Mouse (Mus musculus) limb, embryonic 10.5 days (tissue): ENCODE data around the gene Stum. TPM values are rescaled to one million over a fixed set of nuclear protein-coding genes. Genes with fewer than 3 reads are reported as not detected.

ENCODE experiments used
- DNase-seq: peaks from one replicate; pipeline ENCODE4 v3.0.0-alpha.2; 2017; ENCODE audit warnings: low spot score
- H3K27ac ChIP-seq: fragments of 300-500 bp; sonication (generic); 2 replicates; pipeline ENCODE4 v1.5.1; 2016; ENCODE audit warnings: mild to moderate bottlenecking
- H3K27me3 ChIP-seq: fragments of 300-500 bp; sonication (generic); 2 replicates; pipeline ENCODE4 v1.6.1; 2016; ENCODE audit warnings: low read depth, mild to moderate bottlenecking; ENCODE audit not compliant: poor library complexity, severe bottlenecking
- H3K36me3 ChIP-seq: fragments of 300-500 bp; sonication (generic); 2 replicates; pipeline ENCODE4 v1.6.1; 2016; ENCODE audit warnings: mild to moderate bottlenecking, moderate library complexity
- H3K4me1 ChIP-seq: fragments of 300-500 bp; sonication (generic); 2 replicates; pipeline ENCODE4 v1.6.1; 2016
- H3K4me3 ChIP-seq: fragments of 300-500 bp; sonication (generic); 2 replicates; pipeline ENCODE4 v1.5.1; 2016; ENCODE audit warnings: mild to moderate bottlenecking, moderate library complexity
- H3K9me3 ChIP-seq: fragments of 300-500 bp; sonication (generic); replicated peaks from 2 replicates; pipeline ENCODE4 v1.6.1; 2016; ENCODE audit warnings: mild to moderate bottlenecking
- WGBS: fragments of 180-500 bp; shearing (Covaris S2); methylation state at CpG from one replicate; pipeline ENCODE4 v1.1.7; 2016; 5-methylcytosine and 5-hydroxymethylcytosine counted together
- polyA plus RNA-seq: library from polyadenylated mRNA; unstranded; fragments of >200 nt; fragmentation: Nextera tagmentation; extraction: Ambion mirVana; gene quantifications from 2 replicates; pipeline ENCODE4 v1.2.1, GENCODE M21; 2016

Stum gene
- polyA plus RNA-seq, 1 experiment from 2014 or later = 0.60 TPM

- peaks cover 63% of the 10 kb centered on the region for H3K27me3 ChIP-seq
- peak; percentile 37 for DNase-seq
- H3K9me3 ChIP-seq = no peaks in the 10 kb centered on the region
- H3K27ac ChIP-seq = peak overlapping the region; percentile 37; the same call in 1 of the 2 replicates
- H3K4me1 ChIP-seq = peaks cover 33% of the 10 kb centered on the region
- 4% methylated on average over 39 of the region's 39 CpGs for WGBS
- H3K36me3 ChIP-seq = no peaks in the 10 kb centered on the region
- peak overlapping the region; percentile 58 for H3K4me3 ChIP-seq
These were observed 385 bp downstream of the Stum start for GRCm38 (mm10) chr1:180482840-180483398.

GRCm38 (mm10) chr1:180481956-180482355 is 1.3 kb downstream of the Stum start:
- DNase-seq = peak; percentile 39
- Histone ChIP-seq H3K4me3 (0 out of 2 replicates have a peak overlapping the region, but pooled peaks have one; percentile 58), H3K9me3 (no peaks in the 10 kb centered on the region), H3K4me1 (peaks cover 33% of the 10 kb centered on the region), H3K27ac (no peak overlapping the region), H3K36me3 (no peaks in the 10 kb centered on the region), H3K27me3 (peaks cover 63% of the 10 kb centered on the region)
- WGBS = 18% methylated on average over 10 of the region's 10 CpGs

GRCm38 (mm10) chr1:180481331-180481730 is 2.0 kb downstream of the Stum start:
- Histone ChIP-seq H3K36me3 (no peaks in the 10 kb centered on the region), H3K27me3 (peaks cover 59% of the 10 kb centered on the region), H3K9me3 (no peaks in the 10 kb centered on the region), H3K4me3 (no peak overlapping the region), H3K4me1 (peaks cover 33% of the 10 kb centered on the region), H3K27ac (no peak overlapping the region)
- DNase-seq = no peak
- 51% methylated on average over 8 of the region's 8 CpGs for WGBS

DNA sequence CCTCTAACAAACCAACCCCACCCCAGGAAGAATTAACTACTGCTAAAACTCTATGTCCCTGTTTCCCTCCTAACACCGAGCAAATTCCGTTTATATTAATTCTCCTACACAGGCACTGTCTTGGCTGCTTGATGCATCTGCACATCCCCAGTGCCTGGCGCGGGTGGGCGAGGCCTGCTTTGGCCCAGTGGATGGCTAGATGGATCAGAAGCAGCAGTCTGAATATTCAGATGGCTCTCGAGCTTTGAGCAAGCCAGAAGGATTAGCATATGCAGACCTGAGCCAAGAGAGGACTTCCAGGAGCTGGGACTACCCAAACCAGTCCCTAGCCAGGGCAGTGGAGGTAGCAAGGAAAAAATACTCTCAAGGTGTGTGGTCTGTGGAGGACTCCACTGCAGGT is 3.0 kb downstream of the Stum start:
- DNase-seq = no peak
- Histone ChIP-seq H3K4me3 (no peak overlapping the region), H3K9me3 (no peaks in the 10 kb centered on the region), H3K27ac (no peak overlapping the region), H3K4me1 (peaks cover 25% of the 10 kb centered on the region), H3K27me3 (peaks cover 54% of the 10 kb centered on the region), H3K36me3 (no peaks in the 10 kb centered on the region)
- 46% methylated on average over 6 of the region's 6 CpGs for WGBS

DNA sequence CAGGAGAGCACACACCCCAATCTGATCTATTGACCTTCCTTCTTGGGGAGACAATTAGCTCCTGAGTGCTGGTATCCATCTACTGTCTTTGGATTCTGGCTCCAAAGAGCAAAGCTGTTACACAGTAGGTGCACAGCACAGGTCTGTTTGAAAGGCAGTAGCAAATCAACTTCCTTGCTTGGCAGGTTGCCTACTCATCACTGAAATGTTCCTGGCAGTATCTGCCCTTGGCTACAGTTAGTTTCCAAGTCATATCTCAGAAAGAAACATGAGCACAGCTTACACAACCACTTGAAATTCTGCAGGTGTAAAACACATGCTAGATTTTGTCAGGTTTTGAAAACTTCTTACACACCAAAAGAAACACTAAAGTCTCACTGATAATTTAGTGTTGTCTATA is 9.7 kb downstream of the Stum start:
- Histone ChIP-seq H3K27me3 (no peaks in the 10 kb centered on the region; the same call in 1 of the 2 replicates), H3K27ac (no peak overlapping the region), H3K9me3 (no peaks in the 10 kb centered on the region), H3K4me1 (no peaks in the 10 kb centered on the region), H3K36me3 (no peaks in the 10 kb centered on the region), H3K4me3 (no peak overlapping the region)
- no peak for DNase-seq

DNA sequence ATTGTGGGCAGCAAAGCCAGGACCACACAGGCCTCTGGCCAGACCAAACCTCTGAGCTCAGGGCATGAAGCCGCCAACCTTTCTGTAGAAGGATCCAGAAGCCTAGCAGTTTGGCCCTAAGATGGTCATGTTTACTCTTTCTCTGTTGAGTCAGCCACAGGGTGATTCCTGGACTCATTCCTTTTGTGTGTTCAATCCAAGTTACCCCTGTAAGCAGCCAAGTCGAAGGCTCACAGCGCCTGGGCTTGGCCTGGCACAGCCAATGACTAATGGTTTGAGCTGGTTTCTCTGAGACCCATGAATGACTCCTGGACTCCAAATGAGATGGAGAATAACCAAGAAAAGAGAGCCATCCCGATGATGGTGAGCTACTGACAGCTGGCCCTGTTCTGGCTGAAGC is 15.3 kb downstream of the Stum start:
- Histone ChIP-seq H3K27ac (no peak overlapping the region), H3K4me3 (no peak overlapping the region), H3K4me1 (peaks cover 7% of the 10 kb centered on the region; the same call in 1 of the 2 replicates), H3K9me3 (no peaks in the 10 kb centered on the region), H3K36me3 (no peaks in the 10 kb centered on the region), H3K27me3 (no peaks in the 10 kb centered on the region)
- WGBS = 90% methylated on average over 4 of the region's 4 CpGs
- no peak for DNase-seq

DNA sequence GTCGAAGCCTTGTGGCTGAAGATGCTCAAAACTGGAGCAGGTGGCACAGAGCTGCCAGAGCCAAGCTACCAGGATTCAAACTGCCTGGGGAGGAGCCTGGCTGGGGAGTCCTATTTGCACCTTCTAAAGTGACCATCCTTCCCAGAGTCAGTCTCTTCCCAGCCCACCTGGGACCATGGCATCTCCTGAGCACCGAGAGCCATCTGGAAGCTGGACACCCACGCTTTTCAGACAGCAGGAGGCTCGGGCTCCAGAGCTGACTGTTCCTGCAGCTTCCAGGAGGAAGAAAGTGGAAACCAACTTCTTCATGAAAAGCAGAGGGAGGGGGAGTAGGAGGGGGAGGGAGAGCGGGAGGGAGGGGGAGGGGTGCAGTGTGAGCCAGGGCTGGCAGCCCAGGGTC is 17.7 kb downstream of the Stum start:
- peaks cover 8% of the 10 kb centered on the region; the same call in 1 of the 2 replicates for H3K4me1 ChIP-seq
- DNase-seq = no peak
- H3K9me3 ChIP-seq = no peaks in the 10 kb centered on the region
- no peak overlapping the region for H3K27ac ChIP-seq
- WGBS = 71% methylated on average over 5 of the region's 5 CpGs
- no peaks in the 10 kb centered on the region for H3K36me3 ChIP-seq
- no peaks in the 10 kb centered on the region for H3K27me3 ChIP-seq
- no peak overlapping the region for H3K4me3 ChIP-seq

- Histone ChIP-seq H3K27ac (no peak overlapping the region), H3K27me3 (no peaks in the 10 kb centered on the region)
These were observed 18.9 kb downstream of the Stum start for GRCm38 (mm10) chr1:180464357-180464756.

DNA sequence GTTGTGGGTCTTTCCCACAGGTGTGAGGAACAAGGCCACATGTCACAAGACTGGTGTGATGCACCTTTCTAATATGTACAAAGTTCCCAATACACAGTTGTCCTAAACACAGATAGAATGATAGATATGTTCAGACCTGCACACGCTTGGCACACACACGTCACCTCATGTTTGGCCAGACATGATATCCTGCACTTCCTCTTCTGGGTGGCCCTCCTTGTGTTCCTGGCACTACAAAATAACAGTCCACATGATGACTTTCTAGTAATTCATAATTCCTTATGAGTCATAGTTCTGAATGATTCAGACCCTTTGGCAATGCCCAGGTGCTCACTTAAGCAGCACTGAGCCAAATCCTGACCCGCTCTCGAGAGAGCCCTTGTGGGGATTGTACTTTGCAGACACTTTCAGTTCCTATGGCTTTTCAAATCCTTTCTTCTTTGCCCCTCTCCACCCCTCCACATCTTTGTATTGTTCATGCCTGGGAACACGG is 20.3 kb downstream of the Stum start:
- H3K4me3 ChIP-seq = no peak overlapping the region
- no peak overlapping the region for H3K27ac ChIP-seq
- DNase-seq = no peak
- peaks cover 21% of the 10 kb centered on the region for H3K4me1 ChIP-seq
- 92% methylated on average over 5 of the region's 5 CpGs for WGBS
- no peaks in the 10 kb centered on the region for H3K9me3 ChIP-seq
- no peaks in the 10 kb centered on the region for H3K27me3 ChIP-seq
- no peaks in the 10 kb centered on the region for H3K36me3 ChIP-seq

More at GRCm38 (mm10) chr1:180464357-180464756, 18.9 kb downstream of the Stum start:
- H3K4me3 ChIP-seq = no peak overlapping the region
- no peak for DNase-seq
- H3K4me1 ChIP-seq = peaks cover 14% of the 10 kb centered on the region
- no peaks in the 10 kb centered on the region for H3K9me3 ChIP-seq
- whole genome bisulfite sequencing = 91% methylated on average over 5 of the region's 5 CpGs
- H3K36me3 ChIP-seq = no peaks in the 10 kb centered on the region

GRCm38 (mm10) chr1:180462396-180462795 is 20.9 kb downstream of the Stum start:
- 77% methylated on average over 5 of the region's 5 CpGs for WGBS

GRCm38 (mm10) chr1:180460721-180461120 is 22.6 kb downstream of the Stum start:
- H3K4me1 ChIP-seq = peaks cover 24% of the 10 kb centered on the region
- no peaks in the 10 kb centered on the region for H3K9me3 ChIP-seq
- H3K27me3 ChIP-seq = no peaks in the 10 kb centered on the region
- WGBS = 62% methylated on average over 5 of the region's 5 CpGs
- H3K27ac ChIP-seq = no peak overlapping the region
- no peaks in the 10 kb centered on the region for H3K36me3 ChIP-seq
- H3K4me3 ChIP-seq = no peak overlapping the region
- no peak for DNase-seq

More at GRCm38 (mm10) chr1:180462396-180462795, 20.9 kb downstream of the Stum start:
- Histone ChIP-seq H3K27me3 (no peaks in the 10 kb centered on the region), H3K9me3 (no peaks in the 10 kb centered on the region), H3K36me3 (no peaks in the 10 kb centered on the region), H3K4me1 (peaks cover 27% of the 10 kb centered on the region), H3K4me3 (no peak overlapping the region), H3K27ac (no peak overlapping the region)
- DNase-seq = no peak

DNA sequence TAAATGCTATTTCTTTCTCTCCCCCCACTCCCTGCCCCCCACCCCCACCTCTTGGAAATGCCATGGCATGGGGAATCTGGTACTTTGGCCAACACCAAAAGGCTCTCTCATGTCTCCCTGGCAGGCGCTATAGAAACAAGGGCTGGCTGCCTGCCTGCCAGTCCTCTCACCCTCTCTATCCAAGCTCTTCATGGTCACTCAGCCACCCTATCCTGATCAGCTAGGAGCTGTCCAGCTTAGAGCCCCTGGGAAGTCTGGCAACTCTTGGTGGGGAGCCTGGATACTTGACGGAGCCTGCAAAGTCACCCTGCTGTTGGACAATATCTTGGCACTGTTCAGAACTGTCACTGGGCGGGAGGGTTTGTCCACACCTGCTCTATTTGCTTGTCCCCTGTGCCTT is 24.6 kb downstream of the Stum start:
- Histone ChIP-seq H3K9me3 (no peaks in the 10 kb centered on the region), H3K27me3 (no peaks in the 10 kb centered on the region), H3K4me3 (no peak overlapping the region), H3K36me3 (no peaks in the 10 kb centered on the region), H3K4me1 (peaks cover 21% of the 10 kb centered on the region), H3K27ac (no peak overlapping the region)
- WGBS = 61% methylated on average over 3 of the region's 3 CpGs
- no peak for DNase-seq

DNA sequence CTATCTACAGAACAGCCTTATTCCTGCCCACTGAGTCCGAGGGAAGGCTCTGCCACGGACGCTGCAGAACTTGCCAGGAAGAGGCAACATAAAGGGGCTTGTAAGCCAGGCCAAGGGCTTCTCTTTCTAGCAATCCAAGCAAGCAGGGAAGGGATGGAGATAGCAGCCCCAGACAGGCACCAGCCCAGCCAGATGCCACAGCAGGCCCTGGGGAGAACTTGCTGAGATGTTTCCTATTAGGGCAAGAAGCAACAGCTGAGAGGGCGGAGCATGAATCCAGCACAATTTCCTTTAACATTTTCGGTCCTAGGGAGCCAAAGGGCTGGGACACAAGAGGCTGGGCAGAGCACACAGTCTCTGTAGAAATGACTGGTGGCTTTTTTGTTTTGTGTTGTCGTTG is 25.0 kb downstream of the Stum start:
- Histone ChIP-seq H3K4me3 (no peak overlapping the region), H3K4me1 (peaks cover 21% of the 10 kb centered on the region), H3K36me3 (no peaks in the 10 kb centered on the region), H3K27me3 (no peaks in the 10 kb centered on the region), H3K9me3 (no peaks in the 10 kb centered on the region), H3K27ac (no peak overlapping the region; the same call in 1 of the 2 replicates)
- no peak for DNase-seq
- 58% methylated on average over 6 of the region's 6 CpGs for WGBS

DNA sequence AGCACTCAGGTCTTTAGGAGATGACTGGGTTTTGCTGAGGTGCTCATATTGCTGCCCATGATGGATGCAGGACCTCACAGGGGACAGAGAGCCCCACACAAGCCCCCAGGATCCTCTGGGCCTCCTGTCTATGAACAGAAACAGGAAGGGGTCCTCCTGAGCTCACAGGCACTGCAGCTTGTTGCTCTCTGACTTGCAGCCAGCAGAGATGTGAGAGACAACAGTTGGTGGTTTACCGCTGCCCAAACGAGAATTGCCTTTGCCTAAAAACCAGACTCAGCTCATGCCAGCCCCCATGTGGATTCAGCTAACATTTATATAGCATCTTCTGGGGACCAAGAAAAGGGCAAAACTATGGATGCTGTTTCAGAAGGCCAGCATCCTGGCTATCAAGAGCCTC is 33.7 kb downstream of the Stum start:
- Histone ChIP-seq H3K9me3 (no peaks in the 10 kb centered on the region), H3K4me3 (no peak overlapping the region), H3K36me3 (no peaks in the 10 kb centered on the region), H3K27ac (no peak overlapping the region), H3K4me1 (peaks cover 26% of the 10 kb centered on the region), H3K27me3 (peaks cover 12% of the 10 kb centered on the region)
- DNase-seq = no peak
- 56% methylated on average over 2 of the region's 2 CpGs for WGBS
